Mouse (Mus musculus): ENCODE data around the gene Thap3. TPM values are rescaled to one million over a fixed set of nuclear protein-coding genes. Genes with fewer than 3 reads are reported as not detected.

Thap3 gene
- polyA plus RNA-seq, 1 experiment from 2014 or later: 31.2 TPM

DNA sequence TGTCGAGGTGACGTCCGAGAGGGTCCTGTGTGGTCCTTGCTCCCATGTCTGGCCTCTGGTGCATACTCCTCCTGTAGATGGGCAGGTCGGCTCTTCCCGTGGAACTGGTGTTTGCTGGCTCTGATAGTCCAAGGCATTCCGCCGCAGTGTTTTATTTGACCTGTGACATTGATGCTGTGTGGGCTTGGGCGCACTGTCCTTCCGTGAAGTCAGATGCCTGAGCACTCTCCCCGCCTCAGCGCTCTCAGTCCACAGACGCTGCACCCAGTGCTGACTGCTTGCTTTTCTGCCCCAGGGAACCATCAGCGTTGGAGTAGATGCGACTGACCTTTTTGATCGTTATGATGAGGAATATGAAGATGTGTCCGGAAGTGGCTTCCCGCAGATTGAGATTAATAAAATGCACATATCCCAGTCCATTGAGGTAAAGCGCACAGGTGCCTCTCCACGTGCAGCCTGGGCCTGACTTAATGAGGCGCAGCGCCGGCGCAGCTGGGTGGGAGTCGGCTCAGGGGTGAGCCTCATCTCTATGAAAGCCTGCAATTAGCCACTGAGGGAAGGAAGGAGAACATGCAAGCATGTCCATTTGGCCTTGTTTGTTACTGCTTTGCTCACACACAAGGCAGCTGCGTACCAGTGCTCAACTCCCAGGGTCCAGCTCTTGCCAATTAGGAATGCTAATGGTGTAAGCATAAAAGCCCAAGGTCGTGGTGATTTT lies 20.4 kb downstream of the Thap3 start:
- 93% methylated on average over 26 of the region's 26 CpGs for WGBS

DNA sequence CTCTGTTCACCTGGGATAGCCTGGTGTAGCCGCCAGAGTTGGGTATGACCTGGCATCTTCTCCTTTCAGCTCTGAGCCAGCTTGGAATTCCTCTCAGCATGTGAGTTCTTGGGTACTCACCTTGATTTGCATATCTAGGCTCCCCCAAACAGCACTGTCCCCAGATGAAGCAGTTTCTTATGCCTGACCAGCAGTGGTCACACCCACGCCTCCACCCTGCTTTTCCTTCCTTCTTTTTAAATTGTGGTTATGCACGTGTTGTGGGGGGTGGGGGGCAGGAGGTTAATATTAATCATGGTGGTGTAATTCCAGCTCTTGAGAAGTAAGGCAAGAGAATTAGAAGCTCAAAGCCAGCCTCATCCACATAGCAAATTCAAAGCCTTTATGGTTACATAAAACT lies 26.0 kb downstream of the Thap3 start:
- TF ChIP-seq CTCF (IDR thresholded peaks at IDR 0.05; ENCODE audit: low read depth): no peak
- H3K9me3 ChIP-seq (ENCODE audit: low read depth, low read length): no peaks in the 10 kb centered on the region
- H3K4me1 ChIP-seq (ENCODE audit: insufficient read depth): no peaks in the 10 kb centered on the region
- H3K36me3 ChIP-seq (ENCODE audit: insufficient read depth): peaks cover 85% of the 10 kb centered on the region
- H3K4me2 ChIP-seq: no peak overlapping the region
- DNase-seq (no peak), ATAC-seq (ENCODE audit: insufficient read depth) (no peak)
- H3K27me3 ChIP-seq (ENCODE audit: insufficient read depth, low read length): no peaks in the 10 kb centered on the region
- no peak overlapping the region for H3K9ac ChIP-seq
- WGBS: 82% methylated on average over 3 of the region's 3 CpGs
- no peak overlapping the region for H3K4me3 ChIP-seq (ENCODE audit: low read depth, low read length)
- H3K27ac ChIP-seq (ENCODE audit: low read depth): no peak overlapping the region

More for the DNA sequence above, 20.4 kb downstream of the Thap3 start:
- no peak for ATAC-seq (ENCODE audit: insufficient read depth)
- Histone ChIP-seq H3K4me2 (no peak overlapping the region), H3K9me3 (ENCODE audit: low read depth, low read length) (no peaks in the 10 kb centered on the region), H3K4me3 (ENCODE audit: low read depth, low read length) (no peak overlapping the region), H3K36me3 (ENCODE audit: insufficient read depth) (peaks cover 72% of the 10 kb centered on the region), H3K27ac (ENCODE audit: low read depth) (no peak overlapping the region), H3K27me3 (ENCODE audit: insufficient read depth, low read length) (no peaks in the 10 kb centered on the region), H3K9ac (no peak overlapping the region), H3K4me1 (ENCODE audit: insufficient read depth) (no peaks in the 10 kb centered on the region)
- no peak for DNase-seq
- TF ChIP-seq CTCF (IDR thresholded peaks at IDR 0.05; ENCODE audit: low read depth): no peak

DNA sequence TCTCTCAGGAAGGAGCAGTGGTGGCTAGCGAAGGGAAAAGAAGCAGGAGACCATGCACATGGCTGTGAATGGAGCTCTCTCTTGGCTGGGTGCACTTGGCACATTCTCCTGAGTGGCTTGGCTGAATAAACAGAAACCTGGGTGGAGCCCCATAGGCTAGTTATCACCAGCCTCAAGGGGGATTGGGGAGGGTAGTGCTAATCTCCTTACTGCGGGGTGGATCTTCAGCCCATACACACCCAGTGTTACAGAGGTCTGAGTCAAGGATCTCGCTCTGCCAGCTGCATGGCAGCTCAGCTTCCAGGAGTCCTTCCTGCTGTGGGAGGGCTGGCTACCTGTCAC lies 28.3 kb downstream of the Thap3 start:
- H3K27me3 ChIP-seq (ENCODE audit: insufficient read depth, low read length): no peaks in the 10 kb centered on the region
- DNase-seq (no peak), ATAC-seq (ENCODE audit: insufficient read depth) (peak; percentile 77; the same call in 1 of the 2 replicates)
- H3K27ac ChIP-seq (ENCODE audit: low read depth): no peak overlapping the region
- TF ChIP-seq CTCF (IDR thresholded peaks at IDR 0.05; ENCODE audit: low read depth): no peak
- no peaks in the 10 kb centered on the region for H3K9me3 ChIP-seq (ENCODE audit: low read depth, low read length)
- peaks cover 88% of the 10 kb centered on the region for H3K36me3 ChIP-seq (ENCODE audit: insufficient read depth)
- no peaks in the 10 kb centered on the region for H3K4me1 ChIP-seq (ENCODE audit: insufficient read depth)
- 74% methylated on average over 3 of the region's 3 CpGs for WGBS
- H3K4me3 ChIP-seq (ENCODE audit: low read depth, low read length): no peak overlapping the region
- no peak overlapping the region for H3K4me2 ChIP-seq
- H3K9ac ChIP-seq: no peak overlapping the region; the same call in 1 of the 2 replicates

- 89% methylated on average over 11 of the region's 11 CpGs for WGBS
- Histone ChIP-seq H3K4me3 (ENCODE audit: low read depth, low read length) (no peak overlapping the region), H3K9me3 (ENCODE audit: low read depth, low read length) (no peaks in the 10 kb centered on the region), H3K9ac (no peak overlapping the region; the same call in 1 of the 2 replicates), H3K4me2 (no peak overlapping the region), H3K36me3 (ENCODE audit: insufficient read depth) (peaks cover 85% of the 10 kb centered on the region), H3K27me3 (ENCODE audit: insufficient read depth, low read length) (no peaks in the 10 kb centered on the region), H3K27ac (ENCODE audit: low read depth) (no peak overlapping the region), H3K4me1 (ENCODE audit: insufficient read depth) (no peaks in the 10 kb centered on the region)
- no peak for ATAC-seq (ENCODE audit: insufficient read depth)
- no peak for TF ChIP-seq CTCF (IDR thresholded peaks at IDR 0.05; ENCODE audit: low read depth)
- DNase-seq: no peak
These were observed 28.8 kb downstream of the Thap3 start for GRCm38 (mm10) chr4:151959849-151960512.

DNA sequence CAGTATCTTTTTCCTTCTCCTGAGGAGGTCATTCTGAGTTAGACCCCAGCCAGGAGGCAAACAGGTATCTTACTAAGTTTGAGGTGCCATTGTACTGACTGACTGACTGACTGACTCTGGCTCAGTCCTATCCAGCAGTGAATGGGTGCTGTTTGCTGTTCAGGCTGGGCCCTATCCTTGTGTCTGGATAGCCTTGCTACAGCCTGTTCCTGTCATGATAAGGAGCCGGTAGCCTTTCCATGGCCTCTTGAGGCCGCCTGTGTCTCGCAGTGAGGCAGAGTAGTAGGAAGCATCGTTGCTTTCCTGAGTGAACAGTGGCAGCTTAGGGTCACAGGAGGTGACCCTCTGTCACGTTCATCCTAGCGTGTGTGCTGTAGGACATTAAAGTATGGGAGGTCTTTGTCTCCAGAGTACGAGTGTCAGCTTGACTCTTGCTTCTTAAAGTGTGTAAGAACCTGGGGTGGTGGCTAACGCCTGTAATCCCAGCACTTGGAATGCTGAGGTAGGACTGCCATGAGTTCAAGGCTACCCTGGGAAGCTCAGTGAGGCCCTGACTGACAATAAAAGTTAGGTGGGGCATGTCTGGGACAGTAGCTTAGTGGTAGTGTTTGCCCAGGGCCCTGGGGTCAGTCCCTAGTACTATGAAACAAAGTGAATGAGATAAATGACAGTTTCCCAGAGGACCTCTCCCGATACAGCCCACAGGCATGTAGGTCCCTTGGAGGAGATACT lies 31.0 kb downstream of the Thap3 start:
- Histone ChIP-seq H3K4me3 (ENCODE audit: low read depth, low read length) (no peak overlapping the region), H3K4me1 (ENCODE audit: insufficient read depth) (no peaks in the 10 kb centered on the region), H3K9me3 (ENCODE audit: low read depth, low read length) (no peaks in the 10 kb centered on the region), H3K9ac (no peak overlapping the region), H3K27ac (ENCODE audit: low read depth) (peak overlapping the region; percentile 18; the same call in 1 of the 2 replicates), H3K4me2 (no peak overlapping the region), H3K36me3 (ENCODE audit: insufficient read depth) (peaks cover 84% of the 10 kb centered on the region), H3K27me3 (ENCODE audit: insufficient read depth, low read length) (no peaks in the 10 kb centered on the region)
- ATAC-seq (ENCODE audit: insufficient read depth) (no peak; the same call in 1 of the 2 replicates), DNase-seq (no peak)
- 67% methylated on average over 9 of the region's 9 CpGs for WGBS
- TF ChIP-seq CTCF (IDR thresholded peaks at IDR 0.05; ENCODE audit: low read depth): no peak

- DNase-seq: no peak
- Histone ChIP-seq H3K9ac (no peak overlapping the region), H3K9me3 (ENCODE audit: low read depth, low read length) (no peaks in the 10 kb centered on the region), H3K4me1 (ENCODE audit: insufficient read depth) (no peaks in the 10 kb centered on the region), H3K36me3 (ENCODE audit: insufficient read depth) (peaks cover 85% of the 10 kb centered on the region), H3K4me3 (ENCODE audit: low read depth, low read length) (no peak overlapping the region), H3K27ac (ENCODE audit: low read depth) (no peak overlapping the region), H3K27me3 (ENCODE audit: insufficient read depth, low read length) (no peaks in the 10 kb centered on the region), H3K4me2 (no peak overlapping the region)
- no peak for TF ChIP-seq CTCF (IDR thresholded peaks at IDR 0.05; ENCODE audit: low read depth)
- WGBS: 86% methylated on average over 1 of the region's 1 CpGs
- no peak for ATAC-seq (ENCODE audit: insufficient read depth)
These were observed 33.0 kb downstream of the Thap3 start for GRCm38 (mm10) chr4:151955791-151956190.

- no peaks in the 10 kb centered on the region for H3K27me3 ChIP-seq (ENCODE audit: insufficient read depth, low read length)
- no peak for TF ChIP-seq CTCF (IDR thresholded peaks at IDR 0.05; ENCODE audit: low read depth)
- no peak for DNase-seq
- no peaks in the 10 kb centered on the region for H3K4me1 ChIP-seq (ENCODE audit: insufficient read depth)
- H3K36me3 ChIP-seq (ENCODE audit: insufficient read depth): peaks cover 75% of the 10 kb centered on the region
- no peak overlapping the region for H3K9ac ChIP-seq
- no peak overlapping the region for H3K4me3 ChIP-seq (ENCODE audit: low read depth, low read length)
- no peak overlapping the region for H3K27ac ChIP-seq (ENCODE audit: low read depth)
- 68% methylated on average over 6 of the region's 6 CpGs for WGBS
- no peak for ATAC-seq (ENCODE audit: insufficient read depth)
- H3K4me2 ChIP-seq: no peak overlapping the region
- H3K9me3 ChIP-seq (ENCODE audit: low read depth, low read length): no peaks in the 10 kb centered on the region
These were observed 35.6 kb downstream of the Thap3 start for GRCm38 (mm10) chr4:151953209-151953608.
